Mouse (Mus musculus) common myeloid progenitor, adult 5-6 weeks (primary cell): ENCODE measurements around the gene Cachd1. TPM values are rescaled to one million over a fixed set of nuclear protein-coding genes. Genes with fewer than 3 reads are reported as not detected.

Experiments used
- ATAC-seq: replicated peaks from 2 replicates; pipeline ENCODE4 v1.8.0; 2016; ENCODE audit warnings: low read depth, mild to moderate bottlenecking, moderate TSS enrichment, inconsistent platforms; ENCODE audit not compliant: poor library complexity, severe bottlenecking
- total RNA-seq: library from RNA; stranded (forward); fragments of 200-1000, 187-1606 nt; gene quantifications from 2 replicates; pipeline ENCODE4 v1.2.3, GENCODE M21; 2017

The Cachd1 gene
- total RNA-seq, 1 experiment from 2014 or later, result 3.1 TPM

DNA sequence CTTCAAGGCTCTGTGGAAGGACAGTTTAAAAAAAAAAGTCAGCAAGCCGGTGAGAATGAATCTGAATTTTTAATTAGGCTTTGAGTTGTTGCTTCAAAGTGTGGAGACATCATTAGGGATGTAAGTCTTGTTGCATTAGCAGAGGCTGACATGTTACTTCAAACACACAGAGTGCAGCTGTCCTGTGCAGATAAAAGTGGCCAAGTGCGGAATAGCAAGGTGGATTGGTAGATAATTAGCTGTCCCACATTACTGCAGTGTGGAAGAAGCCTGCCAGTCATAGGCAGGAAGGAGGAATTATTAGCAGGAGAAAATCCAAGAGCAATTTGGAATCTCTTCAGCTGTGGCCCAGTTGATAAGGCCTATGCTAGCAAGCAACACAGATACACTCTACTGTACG lies 10.7 kb downstream of the Cachd1 start:
- ATAC-seq, result no peak

DNA sequence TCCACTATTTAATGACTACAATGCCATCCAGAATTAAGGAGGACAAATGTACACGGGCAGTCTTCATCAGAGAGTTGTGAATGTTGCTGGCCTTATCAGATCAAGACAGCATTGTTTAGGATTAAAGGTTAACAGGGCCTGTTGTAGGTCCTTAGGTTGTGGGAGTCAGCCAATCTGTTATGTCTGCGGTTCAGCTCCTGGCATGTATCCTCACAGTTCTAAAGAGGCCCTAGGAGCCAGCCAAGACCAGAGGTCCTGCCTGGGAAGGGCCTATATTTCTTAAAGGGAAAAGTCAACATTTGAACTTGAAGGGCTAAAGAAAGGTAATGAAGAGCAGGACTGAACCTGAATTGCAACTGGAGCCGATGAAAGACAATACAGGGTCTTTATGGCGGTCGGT lies 13.7 kb downstream of the Cachd1 start:
- ATAC-seq, result no peak

DNA sequence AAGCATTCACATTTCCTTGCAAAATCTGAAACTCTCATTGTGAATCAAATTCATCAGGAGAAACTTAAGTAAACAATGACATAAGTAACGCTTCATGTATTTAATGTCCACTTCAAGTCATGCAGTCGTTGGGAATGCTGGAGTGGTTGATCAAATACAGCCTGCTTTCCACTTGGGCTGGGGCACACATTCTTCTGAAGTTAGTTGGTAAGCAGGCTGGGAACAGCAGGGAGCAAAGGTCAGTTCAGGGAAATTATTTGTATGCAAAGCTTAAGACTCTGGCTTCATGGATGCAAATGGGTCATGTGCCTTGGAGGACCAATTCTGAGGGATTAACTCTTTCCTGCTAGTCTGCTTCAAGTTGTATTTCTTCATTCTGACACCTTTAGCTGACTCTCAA lies 16.7 kb downstream of the Cachd1 start:
- no peak for ATAC-seq

DNA sequence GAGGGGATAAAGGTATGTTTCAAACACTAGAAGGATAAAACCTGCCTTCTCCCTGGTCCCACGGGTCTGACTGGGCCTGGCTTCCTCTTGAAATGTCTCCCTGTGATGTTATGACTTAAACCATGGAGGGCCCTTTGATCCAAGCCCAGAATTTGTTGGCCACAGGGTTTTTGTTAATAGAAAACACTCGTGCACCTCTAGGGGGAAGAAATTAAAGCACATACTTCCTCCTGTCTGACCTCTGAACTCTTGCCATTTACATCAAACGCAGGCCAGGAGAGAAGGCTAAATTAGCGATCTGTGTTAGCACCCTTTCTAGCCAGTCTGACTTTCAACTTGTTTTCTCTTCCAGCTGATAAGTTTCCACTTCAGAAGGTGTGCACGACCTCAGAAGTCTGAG lies 19.0 kb downstream of the Cachd1 start:
- ATAC-seq, result no peak

DNA sequence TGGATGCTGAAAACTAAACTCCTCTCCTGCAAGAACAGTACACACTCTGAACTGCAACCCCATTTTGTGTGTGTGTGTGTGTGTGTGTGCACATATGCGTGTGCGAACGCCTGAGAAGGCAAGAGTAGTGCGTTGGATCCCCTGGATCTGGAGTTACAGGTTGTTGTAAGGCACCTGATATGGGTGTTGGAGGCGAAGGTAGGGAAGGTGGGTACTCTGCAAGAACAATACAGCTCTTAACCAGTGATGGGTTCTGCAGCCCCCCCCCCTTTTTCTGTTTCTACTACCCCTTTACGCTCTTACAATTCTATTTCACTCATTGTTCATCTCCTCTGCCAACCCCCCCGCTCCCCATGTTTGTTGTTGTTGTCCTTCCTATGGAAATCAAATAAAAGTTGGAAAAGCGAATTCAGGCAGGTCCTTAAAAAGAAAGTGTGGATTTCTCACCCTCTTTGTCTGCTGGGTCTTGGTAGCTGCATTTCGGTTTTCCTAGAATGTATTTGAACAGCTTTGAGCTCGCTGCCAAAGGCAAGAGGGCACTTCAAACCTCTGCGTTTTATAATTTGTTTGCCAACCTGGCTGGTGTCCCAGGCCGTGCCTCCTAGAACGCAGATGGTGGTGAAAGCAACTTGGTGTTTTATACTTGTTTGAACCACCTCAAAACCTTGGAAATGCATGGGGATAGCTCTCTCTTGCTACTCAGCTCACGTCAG lies 24.4 kb downstream of the Cachd1 start:
- ATAC-seq, result no peak

GRCm38 (mm10) chr4:100801443-100801786 lies 24.9 kb downstream of the Cachd1 start:
- ATAC-seq, result no peak

GRCm38 (mm10) chr4:100811057-100811695 lies 34.7 kb downstream of the Cachd1 start:
- no peak for ATAC-seq

DNA sequence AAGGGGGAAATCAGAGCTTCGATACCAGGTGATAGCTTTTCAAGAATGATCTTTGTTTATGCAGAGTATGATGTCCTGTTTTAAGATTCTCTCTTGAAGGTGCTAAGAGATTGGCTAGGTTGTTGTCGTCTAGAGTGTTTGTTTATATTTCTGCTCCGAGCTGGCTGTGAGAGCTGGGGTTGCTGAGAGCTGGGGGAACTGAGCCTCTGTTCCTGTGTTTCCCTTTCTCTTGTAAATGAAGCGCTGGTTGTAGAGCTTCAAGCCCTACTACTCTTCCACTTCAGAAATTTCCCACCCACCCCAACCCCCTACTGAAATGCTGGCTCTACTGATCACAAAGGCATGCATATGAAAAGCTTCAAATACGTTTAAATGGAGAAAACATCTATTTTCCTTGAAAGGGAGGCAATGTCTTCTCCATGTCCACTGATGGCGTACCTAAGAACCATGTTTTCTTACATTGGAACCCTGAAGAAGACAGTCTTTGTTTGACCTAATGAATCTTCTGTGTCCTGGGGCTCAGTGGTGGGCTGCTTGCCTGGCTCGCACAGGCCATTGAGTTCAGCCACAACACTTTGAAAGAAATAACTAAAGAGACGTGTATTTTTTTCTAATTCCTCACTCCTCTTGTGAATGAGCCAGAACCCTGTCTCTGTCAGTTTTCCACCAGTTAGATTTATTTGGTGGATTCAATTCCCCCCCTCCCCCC lies 35.5 kb downstream of the Cachd1 start:
- ATAC-seq, result no peak

- no peak for ATAC-seq
These were observed 37.4 kb downstream of the Cachd1 start for GRCm38 (mm10) chr4:100813767-100814461.

DNA sequence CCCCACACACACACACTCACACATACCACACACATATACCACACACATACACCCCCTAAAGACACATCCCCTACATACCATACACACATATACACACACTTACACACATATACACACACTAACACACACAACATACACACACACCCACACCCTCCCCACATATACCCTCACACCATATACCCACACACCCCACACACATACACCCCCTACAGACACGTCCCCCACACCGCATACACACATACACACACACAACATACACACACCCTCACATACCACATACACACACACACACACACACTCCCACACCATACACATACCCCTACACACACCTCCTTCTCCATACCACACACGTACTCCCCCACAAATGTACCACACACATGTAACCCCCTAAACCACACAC lies 42.8 kb downstream of the Cachd1 start:
- ATAC-seq, result no peak

DNA sequence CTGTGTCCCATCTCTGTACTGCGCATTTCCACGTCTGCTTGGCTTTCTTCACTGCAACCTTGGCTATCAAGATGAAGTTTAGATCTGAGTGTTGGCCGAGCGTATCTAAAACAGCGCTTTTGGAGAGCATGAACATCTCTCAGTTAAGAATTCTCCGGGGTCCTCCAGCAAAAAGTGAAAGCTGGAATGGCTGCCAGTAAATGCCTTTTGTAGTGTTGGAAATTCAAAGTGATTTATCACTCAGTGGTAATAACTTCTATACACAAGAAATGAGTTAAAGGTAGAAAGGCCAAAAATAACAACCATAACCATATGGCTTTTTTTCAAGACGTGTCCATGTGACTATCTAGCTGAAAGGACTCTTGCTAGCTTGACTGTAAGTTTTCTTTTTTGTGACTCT lies 46.1 kb downstream of the Cachd1 start:
- no peak for ATAC-seq

GRCm38 (mm10) chr4:100827374-100827773 lies 50.9 kb downstream of the Cachd1 start:
- ATAC-seq, result no peak

DNA sequence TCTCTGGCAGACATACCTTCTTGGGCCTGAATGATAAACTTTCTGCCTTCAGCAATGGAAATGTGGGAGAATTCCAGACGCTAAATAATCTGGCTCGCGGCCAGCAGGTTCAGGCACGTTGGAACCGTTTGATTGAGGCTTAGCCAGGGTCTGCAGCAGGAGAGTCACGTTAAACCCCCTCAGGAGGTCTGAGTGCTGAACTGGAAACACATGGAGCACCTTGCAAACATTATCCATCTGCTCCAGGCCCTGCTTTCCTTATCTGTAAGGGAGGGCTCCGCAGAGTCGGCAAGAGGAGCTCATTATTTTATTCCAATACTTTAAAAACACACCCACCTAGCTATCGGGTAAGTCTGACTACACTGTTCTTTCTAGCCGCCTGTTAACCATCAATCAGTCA lies 52.3 kb downstream of the Cachd1 start:
- no peak for ATAC-seq

GRCm38 (mm10) chr4:100837205-100837604 lies 60.7 kb downstream of the Cachd1 start:
- ATAC-seq, result no peak

GRCm38 (mm10) chr4:100842629-100843028 lies 66.2 kb downstream of the Cachd1 start:
- ATAC-seq, result no peak

DNA sequence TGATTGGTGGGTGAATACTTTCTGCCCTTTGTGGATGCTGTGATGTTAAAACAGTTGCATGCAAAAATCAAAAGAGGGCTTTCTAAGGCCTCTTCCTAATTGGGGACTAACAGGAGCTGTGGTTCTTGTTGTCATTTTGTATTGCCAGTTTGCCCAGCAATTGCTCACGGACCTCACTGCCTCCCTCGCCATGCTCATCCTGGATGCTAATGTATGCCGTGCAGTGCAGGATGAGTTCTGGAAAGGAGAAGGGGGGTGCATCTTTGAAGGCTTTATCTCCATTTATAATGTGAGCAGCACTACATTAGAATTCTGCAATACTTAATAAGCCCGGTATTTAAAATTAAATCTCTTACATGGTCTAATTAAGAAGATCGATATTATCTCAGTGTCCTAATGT lies 66.6 kb downstream of the Cachd1 start:
- no peak for ATAC-seq

- ATAC-seq, result no peak
These were observed 74.5 kb downstream of the Cachd1 start for GRCm38 (mm10) chr4:100850846-100851495.

- ATAC-seq, result no peak
These were observed 76.0 kb downstream of the Cachd1 start for GRCm38 (mm10) chr4:100852448-100852847.

DNA sequence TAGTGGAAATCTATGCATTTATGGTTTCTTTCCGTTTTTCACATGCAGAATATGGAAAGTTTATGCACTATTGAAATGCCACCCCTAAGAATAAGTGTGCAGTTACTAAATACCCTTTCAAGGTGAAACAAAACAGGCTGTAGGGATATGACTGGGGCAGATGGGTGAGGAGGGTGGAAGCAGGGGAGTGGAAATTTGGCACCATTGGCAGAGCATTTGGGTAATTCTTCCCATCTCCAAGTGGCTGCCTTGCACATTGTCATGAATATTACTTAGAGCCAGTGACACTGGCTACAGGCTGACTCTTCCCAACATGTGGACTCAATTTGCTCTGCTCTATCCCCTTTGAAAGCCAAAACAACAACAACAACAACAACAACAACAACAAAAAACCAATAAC lies 77.0 kb downstream of the Cachd1 start:
- no peak for ATAC-seq

DNA sequence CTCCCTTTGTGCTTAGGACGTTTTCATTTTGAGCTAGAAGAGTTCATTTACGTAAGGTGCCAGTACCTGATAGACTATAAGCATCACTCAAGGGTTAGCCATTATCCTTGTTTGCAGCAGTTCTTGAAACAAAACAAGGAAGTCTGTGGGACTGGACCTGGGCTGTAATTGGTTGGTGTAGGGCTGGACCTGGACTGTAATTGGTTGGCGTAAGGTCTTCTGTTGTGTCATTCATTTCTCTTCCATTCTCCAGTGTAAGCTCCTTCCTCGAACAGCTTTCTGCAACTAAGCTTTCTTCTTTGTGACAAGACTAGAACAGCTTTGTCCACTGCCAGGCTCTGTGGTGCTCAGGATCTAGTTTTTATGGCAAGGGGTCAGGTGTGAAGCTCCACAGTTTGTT lies 78.9 kb downstream of the Cachd1 start:
- no peak for ATAC-seq
